Mouse (Mus musculus) spleen, adult 2 months (tissue): ENCODE results near the gene Mpv17l.

Source experiments
- CTCF ChIP-seq: fragments of 200-500 bp; IDR thresholded peaks from 2 replicates; pipeline ENCODE4 v1.5.1; 2011; ENCODE audit warnings: mild to moderate bottlenecking, inconsistent platforms; ENCODE audit not compliant: insufficient read depth, insufficient read length, insufficient replicate concordance; ENCODE audit errors: extremely low read depth
- POLR2A ChIP-seq: fragments of 200-500 bp; IDR thresholded peaks from 2 replicates; pipeline ENCODE4 v1.6.1; 2011; ENCODE audit warnings: low read depth, low read length, inconsistent platforms

DNA sequence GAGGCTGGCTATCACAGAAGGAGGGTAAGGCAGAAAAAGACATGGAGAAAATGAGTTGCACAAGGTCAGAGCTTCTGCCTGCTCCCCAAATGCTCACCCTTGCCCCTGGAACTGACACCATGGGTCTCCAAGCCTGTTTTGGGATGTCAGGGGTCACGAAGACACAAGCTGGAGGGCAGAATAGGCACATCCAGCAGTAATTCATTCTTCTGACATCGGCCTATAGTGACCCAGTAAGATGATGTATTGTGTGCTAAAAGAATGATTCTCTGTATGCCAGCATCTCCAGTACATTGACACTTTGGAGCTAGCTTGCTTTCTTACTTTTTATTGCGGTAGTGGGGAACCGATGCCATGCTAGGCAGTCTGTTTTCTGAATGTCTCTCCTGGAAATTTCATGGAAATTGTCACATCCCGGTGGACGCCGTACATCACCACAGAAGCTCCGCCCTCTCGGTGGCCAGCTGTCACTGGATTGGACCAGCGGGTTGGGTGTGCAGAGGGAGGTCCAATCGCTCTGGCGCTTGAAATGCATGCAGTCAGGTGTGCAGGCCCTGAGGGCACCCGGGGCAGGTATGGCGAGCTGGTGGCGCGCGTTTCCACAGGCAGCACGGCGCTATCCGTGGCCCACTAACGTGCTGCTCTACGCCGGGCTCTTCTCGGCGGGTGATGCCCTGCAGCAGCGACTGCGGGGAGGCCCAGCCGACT, 37.3 kb downstream of the Mpv17l start:
- no peak for TF ChIP-seq POLR2A
- no peak for TF ChIP-seq CTCF
